Mouse (Mus musculus) liver, embryonic 11.5 days (tissue): ENCODE results near the gene Pptc7. TPM values are rescaled to one million over a fixed set of nuclear protein-coding genes. Genes with fewer than 3 reads are reported as not detected.

Source experiments
- ATAC-seq: fragments of 200-750 bp; cut with Nextera tagmentation; replicated peaks from 2 replicates; pipeline ENCODE4 v1.8.0; 2017; ENCODE audit warnings: moderate number of reproducible peaks, mild to moderate bottlenecking, moderate TSS enrichment, moderate library complexity; ENCODE audit not compliant: low FRiP score
- DNase-seq: peaks from one replicate; pipeline ENCODE4 v3.0.0-alpha.2; 2017; ENCODE audit warnings: low spot score
- H3K27ac ChIP-seq: fragments of 300-500 bp; sonication (generic); 2 replicates; pipeline ENCODE4 v1.5.1; 2014; ENCODE audit warnings: mild to moderate bottlenecking, low read depth, low read length, control low read depth
- H3K27me3 ChIP-seq: fragments of 300-500 bp; sonication (generic); replicated peaks from 2 replicates; pipeline ENCODE4 v1.6.1; 2014; ENCODE audit warnings: low read length, mixed read lengths; ENCODE audit not compliant: control insufficient read depth, insufficient read depth
- H3K36me3 ChIP-seq: fragments of 300-500 bp; sonication (generic); 2 replicates; pipeline ENCODE4 v1.6.1; 2014; ENCODE audit warnings: mild to moderate bottlenecking, low read length, moderate library complexity, mixed read lengths; ENCODE audit not compliant: control insufficient read depth, insufficient read depth
- H3K4me1 ChIP-seq: fragments of 300-500 bp; sonication (generic); replicated peaks from 2 replicates; pipeline ENCODE4 v1.6.1; 2014; ENCODE audit warnings: low read length, mixed read lengths; ENCODE audit not compliant: control insufficient read depth, insufficient read depth
- H3K4me2 ChIP-seq: fragments of 300-500 bp; sonication (generic); 2 replicates; pipeline ENCODE4 v1.6.1; 2014; ENCODE audit warnings: mild to moderate bottlenecking, control low read depth, moderate library complexity
- H3K4me3 ChIP-seq: fragments of 300-500 bp; sonication (generic); 2 replicates; pipeline ENCODE4 v1.5.1; 2014; ENCODE audit warnings: low read depth, low read length, control low read depth
- H3K9ac ChIP-seq: fragments of 300-500 bp; sonication (generic); 2 replicates; pipeline ENCODE4 v1.6.1; 2014; ENCODE audit warnings: low read depth, low read length, control low read depth
- H3K9me3 ChIP-seq: fragments of 300-500 bp; sonication (generic); 2 replicates; pipeline ENCODE4 v1.6.1; 2016; ENCODE audit warnings: low read length, inconsistent platforms, mixed read lengths; ENCODE audit not compliant: control insufficient read depth
- WGBS: fragments of 180-500 bp; shearing (Covaris S2); extraction: QIAGEN DNeasy Blood & Tissue Kit; methylation state at CpG from one replicate; pipeline ENCODE4 v1.1.7; 2014; 5-methylcytosine and 5-hydroxymethylcytosine counted together
- polyA plus RNA-seq: library from polyadenylated mRNA; unstranded; fragments of >200 nt; fragmentation: Nextera tagmentation; extraction: Ambion mirVana; gene quantifications from 2 replicates; pipeline ENCODE4 v1.2.1, GENCODE M21; 2014

The Pptc7 gene
- polyA plus RNA-seq, 1 experiment from 2014 or later: 8.2 TPM

- Histone ChIP-seq H3K27me3 (no peaks in the 10 kb centered on the region), H3K9me3 (no peaks in the 10 kb centered on the region), H3K4me1 (peaks cover 16% of the 10 kb centered on the region), H3K36me3 (no peaks in the 10 kb centered on the region; the same call in 1 of the 2 replicates), H3K4me2 (no peak overlapping the region), H3K9ac (no peak overlapping the region), H3K4me3 (no peak overlapping the region), H3K27ac (no peak overlapping the region)
- 71% methylated on average over 17 of the region's 17 CpGs for WGBS
- DNase-seq: no peak
- ATAC-seq: no peak; the same call in 1 of the 2 replicates
These were observed 18.9 kb downstream of the Pptc7 start for GRCm38 (mm10) chr5:122302810-122303745.

GRCm38 (mm10) chr5:122303937-122304336, 19.8 kb downstream of the Pptc7 start:
- no peak for ATAC-seq
- Histone ChIP-seq H3K4me3 (no peak overlapping the region), H3K27ac (no peak overlapping the region), H3K36me3 (no peaks in the 10 kb centered on the region; the same call in 1 of the 2 replicates), H3K4me1 (peaks cover 16% of the 10 kb centered on the region), H3K27me3 (no peaks in the 10 kb centered on the region), H3K4me2 (no peak overlapping the region), H3K9me3 (no peaks in the 10 kb centered on the region), H3K9ac (no peak overlapping the region)
- no peak for DNase-seq
- 88% methylated on average over 7 of the region's 7 CpGs for WGBS

- Histone ChIP-seq H3K4me1 (peaks cover 16% of the 10 kb centered on the region), H3K36me3 (no peaks in the 10 kb centered on the region; the same call in 1 of the 2 replicates), H3K4me2 (no peak overlapping the region), H3K9ac (no peak overlapping the region), H3K4me3 (no peak overlapping the region), H3K27me3 (no peaks in the 10 kb centered on the region), H3K9me3 (no peaks in the 10 kb centered on the region), H3K27ac (no peak overlapping the region)
- no peak for ATAC-seq
- WGBS: 77% methylated on average over 6 of the region's 6 CpGs
- DNase-seq: no peak
These were observed 20.4 kb downstream of the Pptc7 start for GRCm38 (mm10) chr5:122304541-122304940.

GRCm38 (mm10) chr5:122305472-122305871, 21.3 kb downstream of the Pptc7 start:
- no peak overlapping the region for H3K4me2 ChIP-seq
- H3K4me3 ChIP-seq: no peak overlapping the region
- ATAC-seq (no peak), DNase-seq (no peak)
- 87% methylated on average over 7 of the region's 7 CpGs for WGBS
- H3K9me3 ChIP-seq: no peaks in the 10 kb centered on the region
- H3K27me3 ChIP-seq: no peaks in the 10 kb centered on the region
- no peaks in the 10 kb centered on the region; the same call in 1 of the 2 replicates for H3K36me3 ChIP-seq
- H3K4me1 ChIP-seq: peaks cover 16% of the 10 kb centered on the region
- no peak overlapping the region for H3K9ac ChIP-seq
- no peak overlapping the region for H3K27ac ChIP-seq

GRCm38 (mm10) chr5:122306536-122306935, 22.4 kb downstream of the Pptc7 start:
- Histone ChIP-seq H3K4me2 (no peak overlapping the region), H3K36me3 (no peaks in the 10 kb centered on the region; the same call in 1 of the 2 replicates), H3K9ac (no peak overlapping the region), H3K4me1 (peaks cover 16% of the 10 kb centered on the region), H3K27ac (no peak overlapping the region), H3K27me3 (no peaks in the 10 kb centered on the region), H3K9me3 (no peaks in the 10 kb centered on the region), H3K4me3 (no peak overlapping the region)
- ATAC-seq (no peak), DNase-seq (no peak)
- WGBS: 84% methylated on average over 3 of the region's 3 CpGs

- no peak overlapping the region for H3K4me2 ChIP-seq
- no peak overlapping the region for H3K27ac ChIP-seq
- 88% methylated on average over 8 of the region's 8 CpGs for WGBS
- H3K9ac ChIP-seq: no peak overlapping the region
- no peak overlapping the region for H3K4me3 ChIP-seq
- ATAC-seq: no peak
- H3K36me3 ChIP-seq: peaks cover 7% of the 10 kb centered on the region; the same call in 1 of the 2 replicates
- no peaks in the 10 kb centered on the region for H3K27me3 ChIP-seq
- H3K4me1 ChIP-seq: peaks cover 5% of the 10 kb centered on the region
- DNase-seq: no peak
- no peaks in the 10 kb centered on the region for H3K9me3 ChIP-seq
These were observed 26.5 kb downstream of the Pptc7 start for GRCm38 (mm10) chr5:122310699-122311098.

GRCm38 (mm10) chr5:122311692-122312091, 27.5 kb downstream of the Pptc7 start:
- Histone ChIP-seq H3K27ac (no peak overlapping the region), H3K4me1 (peaks cover 5% of the 10 kb centered on the region), H3K9me3 (no peaks in the 10 kb centered on the region), H3K4me3 (no peak overlapping the region), H3K4me2 (no peak overlapping the region), H3K36me3 (peaks cover 10% of the 10 kb centered on the region), H3K9ac (no peak overlapping the region), H3K27me3 (no peaks in the 10 kb centered on the region)
- no peak for DNase-seq
- 76% methylated on average over 7 of the region's 7 CpGs for WGBS
- no peak for ATAC-seq

GRCm38 (mm10) chr5:122312346-122312745, 28.2 kb downstream of the Pptc7 start:
- peaks cover 9% of the 10 kb centered on the region for H3K4me1 ChIP-seq
- WGBS: 89% methylated on average over 4 of the region's 4 CpGs

More at GRCm38 (mm10) chr5:122312346-122312745, 28.2 kb downstream of the Pptc7 start:
- no peak overlapping the region for H3K9ac ChIP-seq
- ATAC-seq (no peak), DNase-seq (no peak)
- H3K27ac ChIP-seq: no peak overlapping the region
- H3K4me2 ChIP-seq: no peak overlapping the region
- H3K9me3 ChIP-seq: no peaks in the 10 kb centered on the region
- H3K4me3 ChIP-seq: no peak overlapping the region
- H3K36me3 ChIP-seq: peaks cover 10% of the 10 kb centered on the region
- no peaks in the 10 kb centered on the region for H3K27me3 ChIP-seq
